Mouse (Mus musculus): ENCODE measurements around the gene Mif.

Gene Mif

GRCm38 (mm10) chr10:75835761-75836531, 24.1 kb downstream of the Mif start:
- DNase-seq, result peak; percentile 61

DNA sequence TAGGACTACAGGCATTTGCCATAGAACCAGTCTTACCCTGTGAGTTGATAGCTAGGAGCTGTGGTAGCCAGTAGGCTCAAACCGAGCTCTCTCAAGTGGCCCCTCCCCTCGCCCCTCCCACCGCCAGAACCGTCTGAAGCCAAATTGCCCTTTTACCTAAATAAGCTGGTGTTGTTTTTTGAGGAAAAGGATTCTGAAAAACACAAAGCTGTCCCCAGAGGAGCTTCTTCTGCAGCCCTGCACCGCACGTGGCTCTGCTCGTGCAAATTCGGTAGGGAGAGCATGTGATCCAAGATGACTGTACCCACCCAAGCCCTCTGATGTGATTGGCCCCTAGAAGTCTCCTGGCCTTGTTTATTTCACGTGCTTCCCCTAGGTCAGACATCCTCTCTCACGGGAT, 24.7 kb downstream of the Mif start:
- peak; percentile 65 for DNase-seq

- no peak for DNase-seq
Observed at GRCm38 (mm10) chr10:75834721-75835120, 25.3 kb downstream of the Mif start.

DNA sequence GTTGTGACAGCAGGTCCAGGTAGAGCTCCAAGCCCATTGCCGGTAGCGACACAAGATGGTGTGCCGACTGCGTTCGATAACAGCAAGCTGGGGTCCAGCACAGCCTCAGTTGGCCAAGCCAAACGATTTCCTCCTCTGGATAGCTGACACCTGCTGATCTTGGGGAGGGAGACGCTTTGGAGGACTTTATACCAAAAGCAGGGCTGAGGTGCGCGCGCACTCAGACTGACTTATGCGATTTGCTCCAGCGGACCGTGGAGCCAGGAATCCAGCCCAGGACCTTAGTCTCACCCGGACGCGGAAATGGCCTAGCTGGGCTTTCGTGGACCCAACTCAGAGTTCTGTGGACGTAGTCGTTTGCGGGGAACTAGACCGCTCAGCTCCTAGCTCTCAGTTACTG, 25.8 kb downstream of the Mif start:
- DNase-seq, result peak; percentile 87

- peak; percentile 55 for DNase-seq
Observed at GRCm38 (mm10) chr10:75833456-75834080, 26.5 kb downstream of the Mif start.

DNA sequence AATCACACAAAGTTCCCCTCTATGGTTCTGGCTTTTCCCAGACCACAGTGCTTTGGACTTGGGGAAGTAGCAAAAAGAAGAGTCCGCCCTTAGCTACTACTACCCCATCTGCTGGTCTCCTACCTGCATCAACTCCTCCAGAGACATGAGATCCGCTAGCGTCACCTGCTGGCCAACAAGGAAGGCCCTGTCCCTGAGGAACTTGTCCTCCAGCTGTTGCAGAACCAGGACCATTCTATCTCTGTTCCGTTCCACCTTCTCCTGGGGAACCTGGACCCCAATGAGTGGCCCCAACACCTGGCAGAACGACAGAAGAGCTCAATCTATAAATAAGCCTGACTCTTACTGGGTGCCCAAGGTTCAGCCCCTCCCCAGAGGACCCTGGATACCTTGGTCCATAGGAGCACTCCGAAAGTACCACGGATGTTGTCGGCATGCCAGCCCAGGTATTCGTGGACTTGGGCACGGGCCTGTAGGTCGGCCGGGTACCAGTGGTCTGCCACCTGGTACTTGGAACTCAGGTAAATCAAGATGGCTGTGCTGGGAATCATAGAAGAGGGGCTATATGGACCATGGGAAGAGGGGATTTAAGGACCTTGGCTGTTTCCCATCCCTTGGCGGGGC, 27.7 kb downstream of the Mif start:
- peak; percentile 83 for DNase-seq

- no peak for DNase-seq
Observed at GRCm38 (mm10) chr10:75830275-75830670, 29.8 kb downstream of the Mif start.

DNA sequence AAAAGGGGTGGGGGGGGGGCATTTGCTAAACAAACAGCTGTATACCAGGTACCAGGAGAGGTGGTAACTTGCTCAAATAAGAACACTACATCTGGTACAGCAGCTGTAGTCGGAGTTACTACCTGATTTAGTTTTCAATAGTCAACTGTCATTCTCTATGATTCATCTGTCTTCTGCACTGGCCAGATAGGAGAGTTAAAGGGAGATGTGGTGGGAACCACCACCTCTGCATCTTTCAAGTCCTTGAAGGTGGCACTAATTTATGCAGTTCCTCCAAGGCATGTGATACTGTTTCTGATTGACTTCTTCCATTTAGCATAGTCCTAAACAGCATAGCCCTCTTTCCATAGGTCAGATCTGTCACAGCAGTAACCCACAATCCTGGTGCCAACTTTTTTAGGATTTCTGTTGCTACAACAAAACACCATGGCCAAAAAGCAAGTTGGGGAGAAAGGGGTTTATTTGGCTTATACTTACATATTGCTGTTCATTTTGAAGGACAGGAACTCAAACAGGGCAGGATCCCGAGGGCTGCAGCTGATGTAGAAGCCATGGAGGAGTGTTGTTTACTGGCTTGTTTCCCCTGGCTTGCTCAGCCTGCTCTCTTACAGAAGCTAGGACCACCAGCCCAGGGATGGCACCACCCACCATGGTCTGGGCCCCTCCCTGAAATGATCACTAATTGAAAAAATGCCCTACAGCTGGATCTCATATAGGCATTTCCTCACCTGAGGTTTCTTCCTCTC, 30.3 kb downstream of the Mif start:
- DNase-seq, result no peak

- DNase-seq, result peak; percentile 69
Observed at GRCm38 (mm10) chr10:75828500-75828931, 31.5 kb downstream of the Mif start.

DNA sequence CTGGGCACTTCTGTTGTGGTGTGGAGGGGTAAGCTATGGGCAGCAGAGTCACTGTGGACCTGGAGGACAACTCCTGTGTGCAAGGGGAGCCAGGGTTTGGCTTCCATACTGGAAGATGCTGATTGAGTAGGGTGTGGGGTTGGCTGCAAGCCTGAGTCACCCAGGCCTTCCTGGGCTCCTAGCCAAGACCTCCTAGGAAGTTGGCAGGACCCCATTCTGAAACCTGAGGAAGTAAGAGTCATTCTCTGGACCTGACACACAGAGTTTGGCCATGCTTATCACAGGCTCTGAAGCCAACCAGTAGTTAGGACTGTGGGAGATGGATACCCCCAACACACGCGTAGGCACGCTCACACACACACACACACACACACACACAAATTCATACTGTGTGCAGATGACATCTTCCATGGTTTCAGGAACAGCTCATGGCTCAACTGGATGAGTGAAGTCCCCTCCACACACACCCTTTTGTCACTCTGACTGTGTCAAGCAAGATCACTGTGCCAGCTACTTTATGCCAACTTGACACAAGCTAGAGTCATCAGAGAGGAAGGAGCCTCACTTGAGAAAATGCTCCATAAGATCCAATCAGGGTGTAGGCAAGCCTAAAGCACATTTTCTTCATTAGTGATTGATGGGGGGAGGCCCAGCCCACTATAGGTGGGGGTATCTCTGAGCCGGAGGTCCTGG, 32.2 kb downstream of the Mif start:
- peak; percentile 65 for DNase-seq

DNA sequence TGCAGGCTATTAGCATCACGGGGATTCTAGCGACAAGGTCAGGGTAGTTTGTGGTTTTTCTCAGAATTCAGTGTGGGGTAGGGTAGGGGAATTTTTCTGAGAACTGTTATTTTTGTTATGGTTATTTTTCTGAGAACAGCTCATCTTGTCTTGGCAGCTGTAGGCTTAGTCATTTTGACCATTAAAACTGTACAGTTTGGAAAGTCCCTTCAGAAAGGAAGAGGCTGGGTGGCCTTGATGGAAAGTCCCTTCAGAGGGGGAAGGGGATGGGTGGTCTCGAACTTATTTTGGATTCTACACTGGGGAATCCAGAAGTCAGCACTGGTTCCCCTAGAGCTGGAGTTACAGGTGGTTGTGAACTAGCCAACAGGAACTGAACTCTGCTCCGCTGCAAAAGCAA, 35.5 kb downstream of the Mif start:
- DNase-seq, result no peak

- no peak for DNase-seq
Observed at GRCm38 (mm10) chr10:75823782-75824181, 36.3 kb downstream of the Mif start.

DNA sequence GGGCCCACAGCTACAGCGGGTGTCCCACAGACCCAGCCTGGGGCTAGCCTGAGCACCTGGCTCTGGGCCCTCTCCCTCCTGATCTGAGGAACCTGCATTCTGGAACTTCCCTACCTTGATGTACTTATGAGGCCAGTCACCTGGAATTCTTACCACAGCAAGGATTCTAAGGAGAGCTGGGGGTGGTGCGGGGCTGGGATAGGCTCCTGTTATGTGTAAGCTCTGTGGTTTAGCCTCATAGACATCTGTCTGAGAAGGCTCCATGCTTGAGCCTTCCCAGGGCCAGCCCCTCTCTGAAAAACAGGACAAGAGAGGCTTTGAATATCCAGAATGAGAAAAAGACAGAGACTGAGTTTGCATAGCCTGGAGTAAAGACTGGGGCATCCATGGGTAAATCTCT, 37.6 kb downstream of the Mif start, which contains the start of gene Gstt4:
Gene Gstt4 (minus strand): TSS at position 101 of the 400 bp plus-strand sequence.
- DNase-seq, result no peak

- DNase-seq, result no peak
Observed at GRCm38 (mm10) chr10:75819882-75820281, 40.2 kb downstream of the Mif start.

DNA sequence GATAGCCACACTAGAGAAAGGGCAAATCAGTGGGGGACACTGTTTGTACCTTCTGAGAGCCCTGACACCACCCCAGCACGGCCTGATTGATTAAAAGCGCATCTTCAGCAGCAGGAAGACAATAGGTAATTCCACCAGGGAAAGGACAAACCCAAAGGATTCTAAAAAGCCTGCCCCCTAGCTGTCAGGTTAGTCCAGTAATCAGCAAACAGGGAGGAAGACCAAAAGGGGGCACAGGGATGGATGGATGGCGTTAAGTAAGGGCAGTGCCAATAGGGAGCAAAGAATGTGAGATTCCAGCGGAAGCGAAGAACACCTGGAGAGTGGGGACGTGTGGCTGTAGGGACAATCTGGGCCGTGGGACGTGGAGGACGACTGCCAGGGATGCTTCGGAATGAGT, 41.4 kb downstream of the Mif start:
- no peak for DNase-seq

Measured in lung, postnatal 10 days (tissue).